Mouse (Mus musculus): Measurements from ENCODE around the gene Kalrn.

Gene Kalrn

GRCm38 (mm10) chr16:34549470-34549999 lies 23.8 kb downstream of the Kalrn start:
- DNase-seq, result no peak

GRCm38 (mm10) chr16:34546805-34547509 lies 26.4 kb downstream of the Kalrn start:
- DNase-seq, result no peak

- no peak for DNase-seq
Observed at GRCm38 (mm10) chr16:34543754-34544153, 29.6 kb downstream of the Kalrn start.

- DNase-seq, result no peak
Observed at GRCm38 (mm10) chr16:34542341-34542740, 31.0 kb downstream of the Kalrn start.

GRCm38 (mm10) chr16:34538679-34539185 lies 34.6 kb downstream of the Kalrn start:
- no peak for DNase-seq

- peak; percentile 64 for DNase-seq
Observed at GRCm38 (mm10) chr16:34536300-34536699, 37.0 kb downstream of the Kalrn start.

GRCm38 (mm10) chr16:34535135-34535534 lies 38.2 kb downstream of the Kalrn start:
- DNase-seq, result no peak

GRCm38 (mm10) chr16:34531506-34531905 lies 41.8 kb downstream of the Kalrn start:
- peak; percentile 33 for DNase-seq

- DNase-seq, result no peak
Observed at GRCm38 (mm10) chr16:34530029-34530428, 43.3 kb downstream of the Kalrn start.

- no peak for DNase-seq
Observed at GRCm38 (mm10) chr16:34528234-34528983, 44.9 kb downstream of the Kalrn start.

- no peak for DNase-seq
Observed at GRCm38 (mm10) chr16:34526378-34526777, 47.0 kb downstream of the Kalrn start.

GRCm38 (mm10) chr16:34525866-34526265 lies 47.5 kb downstream of the Kalrn start:
- DNase-seq, result no peak

GRCm38 (mm10) chr16:34525205-34525604 lies 48.1 kb downstream of the Kalrn start:
- no peak for DNase-seq

- no peak for DNase-seq
Observed at GRCm38 (mm10) chr16:34521061-34521460, 52.3 kb downstream of the Kalrn start.

GRCm38 (mm10) chr16:34516891-34517398 lies 56.4 kb downstream of the Kalrn start:
- DNase-seq, result no peak

GRCm38 (mm10) chr16:34515485-34515884 lies 57.8 kb downstream of the Kalrn start:
- DNase-seq, result no peak

GRCm38 (mm10) chr16:34513956-34514593 lies 59.3 kb downstream of the Kalrn start:
- no peak for DNase-seq

- no peak for DNase-seq
Observed at GRCm38 (mm10) chr16:34512326-34512725, 61.0 kb downstream of the Kalrn start.

GRCm38 (mm10) chr16:34508125-34508524 lies 65.2 kb downstream of the Kalrn start:
- DNase-seq, result no peak

GRCm38 (mm10) chr16:34506048-34506447 lies 67.3 kb downstream of the Kalrn start:
- DNase-seq, result no peak

GRCm38 (mm10) chr16:34504250-34504649 lies 69.1 kb downstream of the Kalrn start:
- no peak for DNase-seq

- no peak for DNase-seq
Observed at GRCm38 (mm10) chr16:34502110-34502509, 71.2 kb downstream of the Kalrn start.

- no peak for DNase-seq
Observed at GRCm38 (mm10) chr16:34494741-34495140, 78.6 kb downstream of the Kalrn start.

Data from cerebellum, adult 8-10 months (tissue).